Mouse (Mus musculus) megakaryocyte, embryonic 14.5 days (primary cell): ENCODE results near the gene Gm36079. TPM values are rescaled to one million over a fixed set of nuclear protein-coding genes. Genes with fewer than 3 reads are reported as not detected.
"Not testable (repeated sequence)": the region's sequence is repeated elsewhere in the genome, so short reads cannot be mapped to it uniquely, and the experiment has no call there.

Experiments used
- H3K27me3 ChIP-seq: replicated peaks from 2 replicates; pipeline ENCODE3; 2012; ENCODE audit warnings: inconsistent platforms
- H3K36me3 ChIP-seq: replicated peaks from 2 replicates; pipeline ENCODE3; 2012; ENCODE audit warnings: low read length, inconsistent platforms, mixed read lengths
- H3K4me1 ChIP-seq: 2 replicates; pipeline ENCODE4 v1.6.1; 2012; ENCODE audit warnings: inconsistent platforms
- H3K4me3 ChIP-seq: replicated peaks from 2 replicates; pipeline ENCODE3; 2012; ENCODE audit warnings: moderate library complexity, mild to moderate bottlenecking, inconsistent platforms
- H3K9me3 ChIP-seq: 2 replicates; pipeline ENCODE4 v1.6.1; 2012; ENCODE audit warnings: inconsistent platforms
- polyA plus RNA-seq: library from polyadenylated mRNA; stranded (reverse); fragments of >175 nt; gene quantifications from 2 replicates; pipeline ENCODE4 v1.2.3, GENCODE M21; 2012; ENCODE audit warnings: low replicate concordance; ENCODE audit not compliant: insufficient read depth

Gene Gm36079
- polyA plus RNA-seq, 1 experiment: not detected

DNA sequence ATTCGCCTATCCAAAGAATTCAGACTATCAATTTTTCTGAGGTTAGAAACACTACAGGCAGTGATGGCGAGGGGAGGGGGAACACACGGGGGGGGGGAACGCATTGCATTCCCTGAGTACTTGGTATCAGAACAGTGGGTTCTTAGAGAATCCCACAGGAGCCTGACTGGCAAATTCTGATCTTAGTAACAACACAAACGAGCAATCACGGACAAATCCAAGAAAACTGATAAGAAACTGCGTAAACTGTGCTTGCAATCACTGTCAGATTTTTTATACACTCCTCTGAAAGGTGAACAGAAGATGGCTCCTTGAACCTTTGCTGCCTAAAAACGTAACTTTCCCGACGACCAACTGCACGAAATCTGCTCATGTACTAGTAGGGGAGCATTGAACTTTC lies 557 bp upstream of the Gm36079 start:
- H3K27me3 ChIP-seq, H3K36me3 ChIP-seq, H3K4me1 ChIP-seq, H3K4me3 ChIP-seq: not testable (repeated sequence)
- H3K9me3 ChIP-seq: peaks cover 31% of the 10 kb centered on the region

DNA sequence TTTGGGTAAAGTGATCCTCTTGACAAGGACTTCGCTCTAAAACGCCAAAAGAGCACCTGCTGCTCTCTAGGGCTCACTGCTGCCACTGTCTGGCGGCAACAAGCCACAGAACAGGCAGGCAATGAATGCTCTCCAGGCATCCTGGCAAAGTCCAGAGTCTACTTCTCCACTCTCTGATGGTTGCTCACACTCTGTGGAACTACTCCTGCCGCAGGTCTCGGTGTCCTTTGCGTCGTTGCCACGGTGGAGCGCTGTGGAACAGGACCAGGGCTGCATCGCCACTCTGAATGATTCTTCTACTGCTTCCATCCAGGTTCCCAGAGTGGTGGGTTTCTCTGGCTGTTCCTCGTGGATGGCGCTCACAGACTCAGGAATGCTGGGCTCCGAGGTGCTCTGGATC lies 438 bp downstream of the Gm36079 start:
- not testable (repeated sequence) for H3K27me3 ChIP-seq, H3K4me3 ChIP-seq, H3K36me3 ChIP-seq, H3K4me1 ChIP-seq
- H3K9me3 ChIP-seq: peaks cover 31% of the 10 kb centered on the region

DNA sequence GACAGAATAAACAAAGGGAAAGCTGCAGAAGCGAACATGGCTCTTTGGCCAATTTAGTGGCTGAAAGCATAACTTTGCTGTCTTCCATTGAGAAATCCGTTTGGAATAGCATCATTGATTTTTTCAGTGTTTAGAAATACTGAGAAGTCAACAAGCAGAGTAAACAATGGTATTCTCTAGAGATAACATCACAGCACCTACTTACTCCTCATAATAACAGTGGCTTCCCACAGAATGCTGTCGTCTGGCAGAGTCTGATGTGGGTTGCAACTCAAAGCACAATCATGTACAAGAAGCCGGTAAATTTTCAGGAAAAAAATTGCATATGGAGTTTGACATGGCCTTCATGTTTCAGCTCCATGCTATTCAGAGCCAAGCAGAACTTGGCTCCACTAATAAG lies 1.2 kb downstream of the Gm36079 start:
- not testable (repeated sequence) for H3K36me3 ChIP-seq, H3K4me3 ChIP-seq, H3K27me3 ChIP-seq, H3K4me1 ChIP-seq
- H3K9me3 ChIP-seq: peaks cover 31% of the 10 kb centered on the region

DNA sequence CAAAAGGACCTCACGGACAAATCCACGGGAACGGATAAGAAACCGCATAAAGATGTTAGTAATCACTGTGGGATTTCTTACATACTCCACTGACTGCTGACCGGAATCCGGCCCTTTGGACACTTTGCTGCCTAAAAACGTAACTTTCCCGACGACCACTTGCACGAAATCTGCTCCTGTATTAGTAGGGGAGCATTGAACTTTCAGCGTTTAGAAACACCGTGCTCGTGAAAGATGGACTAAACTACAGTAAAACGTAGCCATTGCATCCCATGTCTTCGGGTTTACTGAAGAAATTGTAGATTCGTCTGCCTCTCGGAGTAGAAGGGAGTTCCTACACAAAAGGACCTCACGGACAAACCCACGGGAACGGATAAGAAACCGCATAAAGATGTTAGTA lies 1.8 kb downstream of the Gm36079 start:
- H3K4me1 ChIP-seq, H3K36me3 ChIP-seq, H3K4me3 ChIP-seq, H3K27me3 ChIP-seq: not testable (repeated sequence)
- H3K9me3 ChIP-seq: peaks cover 31% of the 10 kb centered on the region

DNA sequence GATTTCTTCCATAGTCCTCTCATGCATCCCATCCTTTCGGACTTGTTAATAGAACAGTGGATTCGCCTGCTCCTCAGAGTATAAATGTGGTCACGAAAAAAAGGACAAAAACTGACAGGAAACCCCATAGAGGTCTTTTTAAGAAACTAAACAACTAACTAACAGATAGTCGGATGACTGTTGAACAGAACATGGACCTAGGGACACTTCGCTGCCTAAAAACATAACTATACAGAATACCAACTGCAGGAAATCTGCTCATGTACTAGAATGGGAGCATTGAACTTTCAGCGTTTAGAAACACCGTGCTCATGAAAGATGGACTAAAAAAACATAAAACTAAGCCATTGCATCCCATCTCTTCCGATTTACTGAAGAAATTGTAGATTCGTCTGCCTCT lies 2.2 kb downstream of the Gm36079 start:
- not testable (repeated sequence) for H3K27me3 ChIP-seq, H3K4me3 ChIP-seq, H3K4me1 ChIP-seq, H3K36me3 ChIP-seq
- peaks cover 31% of the 10 kb centered on the region for H3K9me3 ChIP-seq

DNA sequence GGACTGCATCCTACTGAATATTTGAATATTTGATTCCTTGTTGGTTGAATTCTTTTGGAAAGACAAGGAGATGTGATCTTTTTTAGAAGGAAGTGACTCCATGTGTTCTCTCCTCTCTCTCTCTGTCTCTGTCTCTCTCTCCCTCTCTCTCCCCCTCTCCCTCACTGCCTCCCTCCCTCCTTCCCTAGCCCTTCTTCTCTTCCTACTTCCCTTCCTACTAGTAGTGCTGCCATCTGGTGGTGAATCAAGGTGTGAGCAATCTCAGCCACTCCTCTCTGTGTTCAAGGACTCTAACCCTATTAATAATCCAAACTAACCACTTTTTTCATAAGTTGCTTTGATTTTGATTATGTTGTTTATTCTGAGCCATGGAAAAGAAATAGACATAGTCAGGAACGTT lies 5.3 kb downstream of the Gm36079 start:
- H3K4me3 ChIP-seq, H3K27me3 ChIP-seq, H3K36me3 ChIP-seq, H3K4me1 ChIP-seq: not testable (repeated sequence)
- peaks cover 21% of the 10 kb centered on the region for H3K9me3 ChIP-seq

DNA sequence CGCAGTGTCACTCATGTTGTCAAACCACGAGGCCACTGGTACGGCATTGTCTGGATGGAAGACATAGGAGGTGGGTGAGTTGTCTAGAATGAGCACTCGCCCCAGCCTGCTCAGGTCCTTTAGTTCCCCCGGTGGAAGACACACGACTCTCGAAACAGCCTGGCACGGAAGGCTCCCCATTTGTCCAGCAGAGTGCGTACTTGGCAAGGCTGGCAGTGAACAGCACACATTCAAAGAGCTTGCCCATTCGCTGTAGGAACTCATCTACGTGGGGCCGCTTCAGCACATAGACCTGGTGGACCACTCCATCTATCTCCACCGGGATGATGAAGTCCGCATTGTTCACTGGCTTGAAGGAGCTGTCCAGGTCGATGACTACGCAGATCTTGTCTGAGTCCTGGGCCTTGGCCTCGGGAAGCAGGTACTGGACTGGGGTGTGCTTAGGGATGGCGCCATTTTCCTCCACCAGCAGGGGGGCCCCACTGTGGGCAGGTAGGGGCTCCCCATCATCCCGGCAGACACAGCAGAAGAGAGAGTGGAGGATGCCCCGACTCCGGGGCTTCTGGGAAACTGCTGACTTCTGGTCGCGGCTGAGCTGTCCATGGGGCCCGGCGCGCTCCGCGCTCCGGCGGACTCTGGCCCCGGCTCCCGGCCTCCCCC lies 11.3 kb downstream of the Gm36079 start:
- H3K27me3 ChIP-seq, H3K36me3 ChIP-seq, H3K4me1 ChIP-seq, H3K9me3 ChIP-seq, H3K4me3 ChIP-seq: not testable (repeated sequence)

DNA sequence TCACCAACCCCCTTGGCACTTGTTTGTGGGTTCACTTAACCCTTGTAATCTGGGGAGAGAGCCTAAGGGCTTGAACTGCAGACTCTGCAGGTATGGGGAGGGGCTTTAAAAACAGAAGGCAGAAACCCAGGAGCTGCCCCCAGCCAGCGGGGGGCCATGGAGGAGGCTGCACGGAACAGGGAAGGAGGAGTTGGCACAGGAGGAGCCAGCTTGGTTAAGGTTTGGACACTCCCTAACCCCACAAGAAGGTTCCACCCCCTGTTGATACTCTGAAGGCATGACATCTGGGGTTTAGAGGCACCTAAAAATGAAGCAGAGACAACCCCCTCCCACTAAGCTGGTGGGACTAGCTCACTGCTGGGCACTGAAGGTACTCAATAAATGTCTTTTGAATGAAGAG lies 12.8 kb downstream of the Gm36079 start:
- H3K4me1 ChIP-seq, H3K36me3 ChIP-seq, H3K9me3 ChIP-seq, H3K4me3 ChIP-seq, H3K27me3 ChIP-seq: not testable (repeated sequence)

DNA sequence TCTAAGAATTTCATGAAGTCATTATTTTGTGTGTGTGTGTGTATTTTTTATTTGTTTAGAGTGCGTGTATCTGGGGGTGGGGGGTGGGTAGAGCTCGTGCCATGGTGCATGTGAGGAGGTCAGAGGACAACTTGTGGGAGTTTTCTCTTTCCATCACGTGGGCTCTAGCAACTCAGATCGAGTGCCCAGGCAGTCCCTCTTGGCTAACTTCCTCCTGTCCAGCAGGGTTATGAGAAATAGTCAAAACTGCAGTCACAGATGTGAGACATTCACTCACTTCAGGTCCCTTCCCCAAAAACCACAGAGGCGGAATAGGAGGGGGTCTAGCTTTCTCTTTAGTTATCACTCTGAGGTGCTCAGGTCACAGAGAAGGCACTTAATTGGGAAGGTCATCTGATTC lies 13.3 kb downstream of the Gm36079 start:
- H3K36me3 ChIP-seq, H3K9me3 ChIP-seq, H3K4me1 ChIP-seq, H3K4me3 ChIP-seq, H3K27me3 ChIP-seq: not testable (repeated sequence)

DNA sequence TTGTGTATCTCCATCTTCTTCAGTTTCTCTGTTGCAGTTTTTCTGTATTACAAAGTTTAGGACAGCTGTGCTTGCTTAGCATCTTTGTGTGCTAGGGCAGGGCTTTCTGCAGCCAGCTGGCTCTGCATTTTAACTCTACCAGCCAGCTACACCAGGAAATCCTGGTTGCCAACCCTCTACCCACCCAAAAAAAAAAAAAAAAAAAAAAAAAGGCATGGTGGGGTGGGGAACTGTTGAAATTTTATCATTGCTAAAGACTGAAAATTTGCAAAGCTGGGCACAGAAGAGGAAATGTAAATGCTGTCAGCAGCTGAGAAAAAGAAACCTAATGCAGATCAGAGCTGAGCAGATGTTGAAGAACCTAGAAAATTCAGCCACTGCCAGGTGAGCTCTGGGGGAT lies 16.7 kb downstream of the Gm36079 start:
- H3K36me3 ChIP-seq, H3K4me1 ChIP-seq, H3K27me3 ChIP-seq: not testable (repeated sequence)

DNA sequence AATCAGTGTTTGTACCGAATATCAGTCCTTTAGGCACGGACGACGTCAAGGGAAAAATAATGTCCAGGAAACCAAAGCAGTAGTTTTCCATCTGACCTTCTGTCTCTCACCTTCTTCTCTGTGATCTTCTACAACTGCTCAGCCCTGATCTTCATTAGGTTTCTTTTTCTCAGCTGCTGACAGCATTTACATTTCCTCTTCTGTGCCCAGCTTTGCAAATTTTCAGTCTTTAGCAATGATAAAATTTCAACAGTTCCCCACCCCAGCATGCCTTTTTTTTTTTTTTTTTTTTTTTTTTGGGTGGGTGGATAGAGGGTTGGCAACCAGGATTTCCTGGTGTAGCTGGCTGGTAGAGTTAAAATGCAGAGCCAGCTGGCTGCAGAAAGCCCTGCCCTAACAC lies 27.6 kb downstream of the Gm36079 start:
- H3K4me3 ChIP-seq, H3K27me3 ChIP-seq, H3K36me3 ChIP-seq, H3K4me1 ChIP-seq, H3K9me3 ChIP-seq: not testable (repeated sequence)

More for the DNA sequence above, 16.7 kb downstream of the Gm36079 start:
- H3K9me3 ChIP-seq, H3K4me3 ChIP-seq: not testable (repeated sequence)

DNA sequence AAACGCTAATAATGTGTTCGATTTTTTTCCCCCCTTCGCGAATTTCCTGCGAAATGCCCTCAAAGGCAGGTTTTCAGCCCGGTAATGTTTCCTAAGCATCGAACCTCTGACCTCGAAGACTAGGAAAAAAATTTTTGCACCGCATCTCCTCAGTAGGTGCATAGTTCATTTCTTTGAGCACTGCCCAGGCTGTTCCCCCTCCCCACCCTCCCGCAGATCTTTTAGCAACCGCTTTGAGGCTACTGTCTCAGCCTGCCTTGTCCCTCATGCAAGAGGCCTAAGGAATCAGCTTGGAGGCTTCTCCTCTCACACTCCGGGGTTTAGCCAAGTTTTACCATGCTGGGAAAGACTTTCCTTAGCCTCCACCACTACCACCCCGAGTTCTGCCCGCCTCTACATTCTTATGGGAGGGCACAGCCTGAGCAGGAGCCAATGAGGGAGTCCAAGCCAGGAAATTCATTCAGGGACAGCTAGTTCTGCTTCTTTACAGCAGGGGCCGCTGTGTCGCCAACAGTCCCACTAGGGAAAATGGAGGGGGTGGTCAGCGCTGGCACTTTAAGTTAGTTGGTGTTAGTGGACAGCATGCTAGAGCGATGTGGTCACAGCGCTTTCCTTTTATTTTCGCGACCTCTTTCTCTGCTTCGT lies 28.2 kb downstream of the Gm36079 start:
- not testable (repeated sequence) for H3K36me3 ChIP-seq, H3K9me3 ChIP-seq, H3K27me3 ChIP-seq, H3K4me1 ChIP-seq, H3K4me3 ChIP-seq

DNA sequence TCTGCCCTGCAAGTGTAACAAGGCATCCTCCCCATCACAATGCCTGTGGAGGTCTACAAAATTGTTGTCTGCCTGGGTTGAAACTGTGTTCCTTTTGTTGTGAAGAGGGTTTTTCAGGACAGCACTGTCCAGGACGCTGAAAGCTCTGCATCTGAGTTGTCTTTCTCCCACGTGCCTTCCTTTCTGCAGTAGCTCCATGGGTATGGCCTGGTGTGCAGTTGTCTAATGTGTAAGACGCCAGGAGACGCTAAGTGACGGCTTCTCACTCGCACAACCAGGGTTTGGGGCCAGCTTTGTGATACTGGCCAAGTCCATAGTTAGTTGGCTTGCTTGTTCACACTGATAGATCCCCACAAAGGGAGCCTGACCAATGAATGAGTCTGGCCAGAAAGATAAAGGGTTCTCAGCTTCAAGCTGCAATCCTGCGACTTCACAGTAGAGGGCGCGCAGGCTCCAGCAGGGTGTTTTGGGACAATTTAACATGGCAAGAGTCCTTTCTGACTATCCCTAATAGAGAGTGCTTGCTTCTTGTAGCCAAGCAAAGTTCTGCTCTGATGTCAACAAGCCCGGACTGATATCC lies 34.8 kb downstream of the Gm36079 start:
- not testable (repeated sequence) for H3K9me3 ChIP-seq, H3K4me1 ChIP-seq, H3K36me3 ChIP-seq, H3K27me3 ChIP-seq, H3K4me3 ChIP-seq

DNA sequence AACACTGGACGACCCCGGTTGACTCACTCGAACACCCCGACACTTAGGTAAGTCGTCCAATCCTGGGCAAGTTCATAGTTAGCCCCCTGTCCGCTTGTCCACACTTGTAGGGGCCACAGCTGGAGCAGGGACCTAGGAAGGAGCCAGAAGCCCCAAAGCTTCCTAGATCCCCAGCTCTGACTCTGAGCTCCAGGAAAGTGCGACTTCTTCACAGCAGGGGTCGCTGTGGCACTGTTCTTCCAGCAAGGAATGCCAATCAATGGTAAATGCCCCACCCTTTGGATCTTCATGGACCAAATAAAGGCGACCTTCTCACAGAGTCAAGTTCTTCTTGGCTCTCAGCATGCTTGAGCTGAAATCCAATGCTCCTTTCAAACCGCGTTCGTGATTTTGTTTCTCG lies 35.5 kb downstream of the Gm36079 start:
- not testable (repeated sequence) for H3K4me3 ChIP-seq, H3K4me1 ChIP-seq, H3K27me3 ChIP-seq

More for the DNA sequence above, 35.5 kb downstream of the Gm36079 start:
- not testable (repeated sequence) for H3K36me3 ChIP-seq, H3K9me3 ChIP-seq
